Mouse (Mus musculus) bone marrow, adult 2 months (tissue): ENCODE data around the gene Gm45716.

Experiments
- CTCF ChIP-seq: fragments of 200-500 bp; IDR thresholded peaks from 2 replicates; pipeline ENCODE4 v1.5.1; 2011; ENCODE audit warnings: low read length, control low read depth; ENCODE audit not compliant: control insufficient read depth, insufficient read depth
- POLR2A ChIP-seq: fragments of 200-500 bp; IDR thresholded peaks from 2 replicates; pipeline ENCODE4 v1.6.1; 2011; ENCODE audit warnings: low read depth, mild to moderate bottlenecking, control low read depth, low read length, borderline replicate concordance; ENCODE audit not compliant: control insufficient read depth

GRCm38 (mm10) chr11:90269398-90270123, 82.1 kb downstream of the Gm45716 start:
- no peak for TF ChIP-seq CTCF
- no peak for TF ChIP-seq POLR2A
